Mouse (Mus musculus) ES-E14 (cell line): ENCODE results near the gene Fanca. TPM values are rescaled to one million over a fixed set of nuclear protein-coding genes. Genes with fewer than 3 reads are reported as not detected.
"Not testable (repeated sequence)": the region's sequence is repeated elsewhere in the genome, so short reads cannot be mapped to it uniquely, and the experiment has no call there.

Source experiments
- DNase-seq: peaks from one replicate; pipeline ENCODE4 v3.0.0-alpha.2; 2013; ENCODE audit warnings: low read depth, low spot score
- H3K27ac ChIP-seq: 2 replicates; pipeline ENCODE4 v1.5.1; 2012; ENCODE audit warnings: low read depth, mild to moderate bottlenecking, low read length, moderate library complexity, mixed read lengths; ENCODE audit not compliant: poor library complexity, insufficient read depth, severe bottlenecking
- H3K36me3 ChIP-seq: 2 replicates; pipeline ENCODE4 v1.6.1; 2012; ENCODE audit warnings: mild to moderate bottlenecking, low read length, moderate library complexity, mixed read lengths; ENCODE audit not compliant: control insufficient read depth, poor library complexity, insufficient read depth, severe bottlenecking
- H3K4me1 ChIP-seq, 2 experiments: fragments of 150-350 bp in 1 of 2; sonication (generic) in 1 of 2; 2 replicates each; pipeline ENCODE4 v1.6.1; 2012; ENCODE audit warnings: low read length in 2 of 2, mild to moderate bottlenecking in 1 of 2, mixed read lengths in 1 of 2; ENCODE audit not compliant: control insufficient read depth in 2 of 2, insufficient read depth in 2 of 2, poor library complexity in 1 of 2
- H3K4me3 ChIP-seq, 2 experiments: fragments of 150-350 bp in 1 of 2; sonication (generic) in 1 of 2; 2 replicates each; pipeline ENCODE4 v1.5.1; 2012; ENCODE audit warnings: low read length in 2 of 2, low read depth in 1 of 2, mild to moderate bottlenecking in 1 of 2, mixed read lengths in 1 of 2; ENCODE audit not compliant: insufficient read depth in 1 of 2, poor library complexity in 1 of 2, severe bottlenecking in 1 of 2
- H3K9ac ChIP-seq: 2 replicates; pipeline ENCODE4 v1.6.1; 2012; ENCODE audit warnings: low read depth, mild to moderate bottlenecking, low read length, mixed read lengths; ENCODE audit not compliant: poor library complexity, insufficient read depth, severe bottlenecking
- H3K9me3 ChIP-seq: fragments of 150-350 bp; sonication (generic); 2 replicates; pipeline ENCODE4 v1.6.1; 2012; ENCODE audit warnings: low read depth, mild to moderate bottlenecking, low read length; ENCODE audit not compliant: control insufficient read depth, insufficient read depth
- CHD2 ChIP-seq: IDR thresholded peaks from 2 replicates; pipeline ENCODE4 v1.6.1; 2014; ENCODE audit warnings: mild to moderate bottlenecking, low read depth, low read length, inconsistent platforms
- HCFC1 ChIP-seq: IDR thresholded peaks from 2 replicates; pipeline ENCODE4 v1.6.1; 2012; ENCODE audit warnings: low read length, inconsistent platforms, borderline replicate concordance; ENCODE audit not compliant: insufficient read depth
- MAFK ChIP-seq: IDR thresholded peaks from 2 replicates; pipeline ENCODE4 v1.6.1; 2014; ENCODE audit warnings: mild to moderate bottlenecking, low read depth, low read length, inconsistent platforms; ENCODE audit not compliant: insufficient read depth
- ZC3H11A ChIP-seq: IDR thresholded peaks from 2 replicates; pipeline ENCODE4 v1.6.1; 2012; ENCODE audit warnings: low read depth, mild to moderate bottlenecking, inconsistent platforms, low read length, borderline replicate concordance
- ZNF384 ChIP-seq: IDR thresholded peaks from 2 replicates; pipeline ENCODE4 v1.6.1; 2012; ENCODE audit warnings: low read depth, low read length, inconsistent platforms
- in situ Hi-C, 2 experiments: fragments of 600-800 bp; cut with MboI; formaldehyde crosslinking; loops; one replicate each; pipeline ENCODE4 v1.15.1; 2025; ENCODE audit warnings: low sequenced_read_pairs in 2 of 2, inconsistent platforms in 1 of 2; ENCODE audit not compliant: unreplicated experiment in 2 of 2
- total RNA-seq: library from RNA; depleted of rRNA; stranded (reverse); fragments of 300-350 nt; gene quantifications from 2 replicates; pipeline ENCODE4 v1.2.3, GENCODE M21; 2012

Gene Fanca
- total RNA-seq, 1 experiment: 31.7 TPM

DNA sequence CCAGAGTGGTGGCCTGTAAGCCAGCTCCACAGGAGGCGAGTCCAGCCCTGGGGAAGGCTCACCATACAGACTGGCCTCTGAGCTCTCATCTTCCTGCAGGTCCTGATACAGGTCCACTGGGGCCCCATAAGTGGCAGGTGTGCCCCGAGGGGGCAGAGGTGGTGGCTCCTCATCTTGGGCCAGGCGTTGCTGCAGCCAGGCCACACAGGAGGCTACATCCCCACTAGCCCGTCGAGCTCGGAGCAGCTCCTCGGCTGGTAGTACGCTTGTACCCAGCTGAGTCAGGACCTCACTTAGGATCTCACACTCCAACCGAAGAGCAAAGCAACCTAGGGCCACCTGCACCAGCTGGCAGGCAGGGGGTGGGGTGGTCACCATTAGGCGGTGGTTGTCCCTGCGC, 84.6 kb downstream of the Fanca start:
- no peak for DNase-seq
- Histone ChIP-seq H3K4me3 (no peak overlapping the region), H3K4me1 (peaks cover 3 to 31% of the 10 kb centered on the region in 2 experiments; a peak in 3 of 4 replicates), H3K27ac (no peak overlapping the region), H3K9me3 (no peaks in the 10 kb centered on the region), H3K9ac (no peak overlapping the region), H3K36me3 (peaks cover 8% of the 10 kb centered on the region; the same call in 1 of the 2 replicates)
- TF ChIP-seq HCFC1 (no peak), ZC3H11A (no peak), CHD2 (no peak), ZNF384 (no peak), MAFK (no peak)
- in situ Hi-C loops: no loop called here

DNA sequence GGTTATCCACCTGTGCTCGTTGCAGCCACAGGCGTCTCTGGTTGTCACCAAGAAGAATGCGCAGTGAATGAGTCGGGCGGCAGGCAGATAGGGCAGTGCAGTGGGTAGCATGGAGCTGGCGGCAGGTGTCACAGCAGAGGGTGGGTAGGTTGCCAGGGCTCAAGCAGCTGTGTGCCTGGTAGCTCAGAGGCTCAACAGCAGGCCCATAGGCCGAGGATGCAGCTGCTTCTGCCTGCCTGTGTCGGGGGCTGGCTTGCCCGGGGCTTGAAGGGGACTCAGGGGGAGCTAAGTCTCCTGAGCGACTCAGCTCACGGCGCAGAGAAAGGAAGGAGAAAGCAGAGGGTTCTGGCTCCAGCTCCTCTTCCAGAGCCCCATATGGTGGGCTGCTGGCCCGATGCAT, 85.1 kb downstream of the Fanca start:
- in situ Hi-C loops: no loop called here
- Histone ChIP-seq H3K9ac (no peak overlapping the region), H3K9me3 (no peaks in the 10 kb centered on the region), H3K36me3 (peaks cover 8% of the 10 kb centered on the region; the same call in 1 of the 2 replicates), H3K4me3 (no peak overlapping the region), H3K4me1 (peaks cover 3 to 31% of the 10 kb centered on the region in 2 experiments; a peak in 3 of 4 replicates), H3K27ac (no peak overlapping the region)
- DNase-seq: no peak
- no peak for TF ChIP-seq MAFK
- no peak for TF ChIP-seq ZC3H11A
- no peak for TF ChIP-seq ZNF384
- no peak for TF ChIP-seq CHD2
- no peak for TF ChIP-seq HCFC1

DNA sequence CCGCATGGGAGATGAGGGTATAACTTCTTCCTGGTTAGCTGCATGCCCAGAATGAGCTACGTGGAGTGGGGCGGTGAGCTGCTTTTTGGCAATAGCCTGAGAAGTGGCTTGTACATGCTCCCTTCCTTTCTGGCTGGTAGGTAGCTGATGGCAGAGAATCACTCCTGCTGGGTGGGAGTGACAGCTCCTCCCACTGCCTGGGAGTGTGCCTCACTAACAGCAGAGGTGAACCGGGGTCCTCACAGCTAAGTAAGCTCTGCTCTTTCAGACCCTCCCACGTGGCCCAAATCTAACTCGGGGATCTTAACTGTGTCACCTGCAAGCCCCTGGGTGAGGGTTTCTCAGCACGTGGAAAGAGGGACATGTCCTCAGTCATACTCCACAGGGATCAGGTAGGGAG, 85.8 kb downstream of the Fanca start:
- no peaks in the 10 kb centered on the region for H3K9me3 ChIP-seq
- in situ Hi-C loops: no loop called here
- H3K27ac ChIP-seq: no peak overlapping the region
- H3K4me1 ChIP-seq: peaks cover 3 to 31% of the 10 kb centered on the region in 2 experiments; a peak in 3 of 4 replicates
- H3K4me3 ChIP-seq: no peak overlapping the region
- H3K36me3 ChIP-seq: peaks cover 11% of the 10 kb centered on the region; the same call in 1 of the 2 replicates
- no peak for TF ChIP-seq MAFK
- H3K9ac ChIP-seq: no peak overlapping the region
- no peak for DNase-seq

DNA sequence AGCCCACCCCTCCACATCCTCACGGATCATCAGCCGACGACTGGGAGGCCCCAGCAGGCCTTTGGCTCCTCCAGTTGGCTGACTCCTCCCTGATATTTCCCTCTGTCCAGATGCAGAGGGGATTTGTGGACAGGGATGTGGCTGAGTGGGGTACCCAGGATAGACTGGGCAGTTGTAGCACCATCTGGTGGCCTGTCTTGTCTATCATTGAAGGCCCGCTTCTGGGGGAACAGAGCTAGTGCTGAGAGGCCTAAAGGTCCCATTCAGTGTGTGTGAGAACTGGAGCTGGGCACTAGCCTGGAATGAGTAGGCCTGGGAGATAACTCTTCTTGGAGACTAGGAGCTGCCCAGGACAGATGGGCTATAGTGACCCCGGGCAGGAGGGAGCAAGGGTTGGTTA, 86.6 kb downstream of the Fanca start:
- no peak for TF ChIP-seq ZNF384
- H3K27ac ChIP-seq: no peak overlapping the region
- H3K9ac ChIP-seq: no peak overlapping the region
- no peak overlapping the region for H3K4me3 ChIP-seq
- no peaks in the 10 kb centered on the region for H3K9me3 ChIP-seq
- H3K4me1 ChIP-seq: peaks cover 0 to 26% of the 10 kb centered on the region in 2 experiments; a peak in 2 of 4 replicates
- no peak for DNase-seq
- in situ Hi-C loops: no loop called here
- H3K36me3 ChIP-seq: peaks cover 17% of the 10 kb centered on the region

DNA sequence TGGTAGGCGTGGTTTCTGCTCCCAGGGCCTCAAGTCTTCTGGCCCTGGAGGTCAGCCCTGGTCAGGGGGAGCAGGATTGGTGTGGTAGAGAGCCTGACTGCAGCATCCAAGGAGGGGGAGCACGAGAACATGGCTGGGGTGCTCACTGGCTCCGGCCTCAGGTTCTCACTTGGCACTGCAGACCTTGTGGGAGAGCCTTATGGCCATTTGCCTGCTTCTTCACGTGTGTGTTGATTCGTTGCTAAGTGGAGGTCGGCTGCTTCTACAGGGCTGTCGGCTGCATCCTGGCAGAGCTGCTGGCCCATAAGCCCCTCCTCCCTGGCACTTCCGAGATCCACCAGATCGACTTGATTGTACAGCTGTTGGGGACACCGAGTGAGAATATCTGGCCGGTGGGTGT, 88.0 kb downstream of the Fanca start:
- H3K9ac ChIP-seq, H3K4me3 ChIP-seq, H3K27ac ChIP-seq, DNase-seq, in situ Hi-C loops, H3K9me3 ChIP-seq: not testable (repeated sequence)
- peaks cover 0 to 21% of the 10 kb centered on the region in 2 experiments; a peak in 2 of 4 replicates for H3K4me1 ChIP-seq
- peaks cover 20% of the 10 kb centered on the region for H3K36me3 ChIP-seq
